Mouse (Mus musculus) liver, adult 2 months (tissue): ENCODE data around the gene Atp4b. TPM values are rescaled to one million over a fixed set of nuclear protein-coding genes. Genes with fewer than 3 reads are reported as not detected.

Experiments
- DNase-seq: peaks from one replicate; pipeline ENCODE4 v3.0.0-alpha.2; 2011; ENCODE audit warnings: low read depth, low spot score; ENCODE audit errors: extremely low read depth
- H3K27ac ChIP-seq: fragments of 200-500 bp; replicated peaks from 2 replicates; pipeline ENCODE4 v1.5.1; 2012; ENCODE audit warnings: low read depth, mild to moderate bottlenecking, control low read depth, inconsistent platforms, low read length; ENCODE audit not compliant: insufficient read depth
- H3K27me3 ChIP-seq: fragments of 200-500 bp; 2 replicates; pipeline ENCODE4 v1.6.1; 2012; ENCODE audit warnings: mild to moderate bottlenecking, moderate library complexity, low read length, inconsistent platforms; ENCODE audit not compliant: control insufficient read depth, insufficient read depth
- H3K36me3 ChIP-seq: fragments of 200-500 bp; 2 replicates; pipeline ENCODE4 v1.6.1; 2012; ENCODE audit warnings: low read length, inconsistent platforms; ENCODE audit not compliant: control insufficient read depth, insufficient read depth
- H3K4me1 ChIP-seq: fragments of 200-500 bp; 2 replicates; pipeline ENCODE4 v1.6.1; 2011; ENCODE audit warnings: low read length; ENCODE audit not compliant: control insufficient read depth, insufficient read depth
- H3K4me3 ChIP-seq: fragments of 200-500 bp; 2 replicates; pipeline ENCODE4 v1.5.1; 2011; ENCODE audit warnings: low read depth, mild to moderate bottlenecking, control low read depth, low read length, moderate library complexity; ENCODE audit not compliant: insufficient read depth
- H3K79me2 ChIP-seq: fragments of 200-500 bp; 2 replicates; pipeline ENCODE4 v1.6.1; 2012; ENCODE audit warnings: inconsistent platforms, mild to moderate bottlenecking, low read length, moderate library complexity; ENCODE audit not compliant: control insufficient read depth, insufficient read depth
- H3K9ac ChIP-seq: fragments of 200-500 bp; 2 replicates; pipeline ENCODE4 v1.6.1; 2012; ENCODE audit warnings: low read depth, mild to moderate bottlenecking, control low read depth, inconsistent platforms, low read length
- CTCF ChIP-seq: fragments of 200-500 bp; IDR thresholded peaks from 2 replicates; pipeline ENCODE4 v1.5.1; 2011; ENCODE audit warnings: low read depth, low read length, control low read depth
- POLR2A ChIP-seq: fragments of 200-500 bp; IDR thresholded peaks from 2 replicates; pipeline ENCODE4 v1.6.1; 2011; ENCODE audit warnings: low read length, control low read depth; ENCODE audit not compliant: insufficient read depth; ENCODE audit errors: extremely low read depth
- WGBS: fragments of 180-500 bp; shearing (Covaris S2); methylation state at CpG from one replicate; pipeline ENCODE4 v1.1.7; 2018; 5-methylcytosine and 5-hydroxymethylcytosine counted together
- polyA plus RNA-seq: library from polyadenylated mRNA; depleted of rRNA; stranded (reverse); fragments of >200 nt; gene quantifications from 2 replicates; pipeline ENCODE4 v1.2.3, GENCODE M21; 2012
- total RNA-seq: library from RNA; depleted of rRNA; stranded (reverse); fragments of >200 nt; gene quantifications from 2 replicates; pipeline ENCODE4 v1.2.3, GENCODE M21; 2014

The Atp4b gene
- total and polyA plus RNA-seq, 2 experiments: not detected

DNA sequence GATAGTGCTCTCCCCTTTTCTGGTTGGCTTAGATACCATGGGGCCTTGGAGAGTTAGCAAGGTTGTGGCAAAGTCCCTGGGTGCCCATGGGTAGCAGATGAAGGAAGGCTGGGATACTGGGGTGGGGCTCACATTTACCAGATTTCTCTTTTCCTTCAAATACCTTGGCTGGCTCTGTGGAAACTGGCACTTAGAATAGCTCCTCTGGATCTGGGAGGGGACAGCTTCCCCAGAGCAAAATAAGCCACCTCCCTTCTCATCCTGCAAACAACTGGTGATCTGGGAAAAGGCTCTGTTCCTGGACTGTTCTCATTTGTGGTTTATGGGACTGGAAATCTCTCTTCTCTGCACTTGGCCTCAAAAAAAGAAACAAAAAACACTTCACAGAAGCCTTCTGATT lies 34.2 kb upstream of the Atp4b start:
- H3K79me2 ChIP-seq: no peaks in the 10 kb centered on the region

DNA sequence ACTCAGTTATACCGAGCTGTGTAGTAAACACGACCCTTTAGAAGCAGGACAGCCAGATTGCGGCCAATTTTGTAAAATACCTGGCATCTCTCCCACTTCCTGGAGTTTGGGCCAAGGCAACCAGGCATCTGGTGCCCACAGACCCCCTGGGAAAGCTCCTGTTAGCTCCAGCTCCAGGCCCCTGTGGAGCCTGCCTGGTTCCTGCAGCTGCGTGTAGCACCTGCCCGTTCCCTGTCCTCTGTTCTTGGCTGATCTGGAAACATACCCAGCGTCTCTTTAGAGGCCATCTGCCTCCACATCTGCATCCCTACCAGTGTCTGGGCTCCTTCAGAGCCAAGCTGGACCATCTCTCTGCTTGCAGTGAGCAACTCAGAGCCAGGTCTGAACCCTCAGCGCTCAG lies 33.8 kb upstream of the Atp4b start:
- Histone ChIP-seq H3K79me2 (no peaks in the 10 kb centered on the region), H3K36me3 (no peaks in the 10 kb centered on the region), H3K4me3 (no peak overlapping the region), H3K9ac (no peak overlapping the region), H3K27ac (no peak overlapping the region), H3K27me3 (no peaks in the 10 kb centered on the region), H3K4me1 (no peaks in the 10 kb centered on the region)
- DNase-seq: no peak
- 69% methylated on average over 7 of the region's 7 CpGs for WGBS
- no peak for TF ChIP-seq POLR2A

More for the DNA sequence above, 34.2 kb upstream of the Atp4b start:
- H3K27ac ChIP-seq: no peak overlapping the region
- H3K4me3 ChIP-seq: no peak overlapping the region
- H3K27me3 ChIP-seq: peaks cover 3% of the 10 kb centered on the region; the same call in 1 of the 2 replicates
- H3K36me3 ChIP-seq: no peaks in the 10 kb centered on the region
- TF ChIP-seq CTCF: no peak
- no peak for TF ChIP-seq POLR2A
- no peak for DNase-seq
- H3K4me1 ChIP-seq: no peaks in the 10 kb centered on the region
- H3K9ac ChIP-seq: no peak overlapping the region

DNA sequence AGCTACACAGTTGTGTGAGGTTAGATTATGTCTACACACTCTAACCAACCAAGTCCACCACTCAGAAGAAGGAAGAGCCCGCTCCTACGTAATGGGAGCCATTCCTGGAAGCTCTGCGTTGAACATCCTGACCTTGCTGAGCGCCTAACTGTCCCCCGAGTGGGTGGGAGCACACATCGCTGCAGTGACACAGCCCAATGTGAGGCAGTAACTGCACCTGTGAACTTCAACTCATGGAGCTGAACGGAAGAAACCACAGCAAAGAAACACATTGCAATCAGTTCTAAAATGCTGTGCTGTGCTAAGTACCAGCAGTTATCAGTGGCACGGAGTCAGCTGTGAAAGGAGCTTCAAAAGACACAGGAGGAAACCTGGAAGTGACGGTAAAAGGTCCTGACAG lies 31.5 kb upstream of the Atp4b start:
- no peak for DNase-seq
- no peaks in the 10 kb centered on the region for H3K36me3 ChIP-seq
- no peak overlapping the region for H3K9ac ChIP-seq
- 78% methylated on average over 9 of the region's 9 CpGs for WGBS
- H3K79me2 ChIP-seq: no peaks in the 10 kb centered on the region
- H3K4me1 ChIP-seq: no peaks in the 10 kb centered on the region
- no peak overlapping the region for H3K27ac ChIP-seq
- TF ChIP-seq CTCF (no peak), POLR2A (no peak)
- no peak overlapping the region for H3K4me3 ChIP-seq
- no peaks in the 10 kb centered on the region for H3K27me3 ChIP-seq

DNA sequence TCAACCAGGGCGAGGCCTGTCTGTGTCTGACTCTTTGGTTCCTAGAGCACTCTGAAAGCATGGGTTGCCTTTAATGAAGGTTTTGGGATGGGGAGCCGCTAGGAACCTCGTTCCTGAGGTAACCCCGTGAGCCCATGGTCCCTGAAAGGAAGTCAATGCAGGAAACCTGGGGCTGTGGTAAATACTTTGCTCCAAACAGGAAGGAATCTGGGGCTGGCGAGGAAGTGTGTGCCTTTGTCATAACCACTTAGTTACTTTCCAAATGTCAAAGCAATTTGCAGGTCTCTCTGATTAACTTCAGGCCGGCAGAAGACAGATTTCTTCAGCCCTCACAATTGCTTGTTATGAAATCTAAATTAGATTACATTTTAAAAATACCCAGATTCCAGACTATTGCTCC lies 30.7 kb upstream of the Atp4b start:
- no peaks in the 10 kb centered on the region for H3K79me2 ChIP-seq
- H3K4me3 ChIP-seq: no peak overlapping the region
- no peaks in the 10 kb centered on the region for H3K4me1 ChIP-seq
- H3K9ac ChIP-seq: no peak overlapping the region
- no peak for TF ChIP-seq CTCF
- no peaks in the 10 kb centered on the region for H3K27me3 ChIP-seq
- no peaks in the 10 kb centered on the region for H3K36me3 ChIP-seq
- WGBS: 71% methylated on average over 6 of the region's 6 CpGs
- DNase-seq: no peak
- no peak overlapping the region for H3K27ac ChIP-seq

DNA sequence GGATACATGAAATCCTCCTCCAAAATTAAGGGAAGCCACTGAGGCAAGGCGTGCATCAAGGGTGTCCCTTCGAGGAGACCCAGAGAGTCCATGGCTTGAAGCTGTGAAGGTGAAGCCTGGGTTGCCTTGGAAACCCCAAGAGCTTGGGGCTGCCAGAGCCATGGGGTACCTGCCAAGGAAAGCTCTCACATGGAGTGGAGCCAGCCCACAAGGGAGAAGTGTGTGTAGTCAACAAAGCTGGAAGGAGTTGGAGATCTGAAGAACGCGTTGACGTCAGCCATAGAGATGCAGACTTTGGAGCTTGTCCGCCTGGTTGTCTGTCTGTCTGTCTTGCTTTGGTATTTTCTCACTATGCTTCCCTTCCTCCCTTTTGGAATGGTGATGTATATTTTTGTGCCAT lies 24.3 kb upstream of the Atp4b start:
- H3K79me2 ChIP-seq: no peaks in the 10 kb centered on the region
- H3K9ac ChIP-seq: no peak overlapping the region
- no peak for DNase-seq
- no peak overlapping the region for H3K4me3 ChIP-seq
- no peaks in the 10 kb centered on the region for H3K36me3 ChIP-seq
- H3K27me3 ChIP-seq: no peaks in the 10 kb centered on the region
- H3K27ac ChIP-seq: no peak overlapping the region
- 91% methylated on average over 6 of the region's 6 CpGs for WGBS
- H3K4me1 ChIP-seq: peaks cover 4% of the 10 kb centered on the region; the same call in 1 of the 2 replicates
- TF ChIP-seq CTCF (no peak), POLR2A (no peak)

DNA sequence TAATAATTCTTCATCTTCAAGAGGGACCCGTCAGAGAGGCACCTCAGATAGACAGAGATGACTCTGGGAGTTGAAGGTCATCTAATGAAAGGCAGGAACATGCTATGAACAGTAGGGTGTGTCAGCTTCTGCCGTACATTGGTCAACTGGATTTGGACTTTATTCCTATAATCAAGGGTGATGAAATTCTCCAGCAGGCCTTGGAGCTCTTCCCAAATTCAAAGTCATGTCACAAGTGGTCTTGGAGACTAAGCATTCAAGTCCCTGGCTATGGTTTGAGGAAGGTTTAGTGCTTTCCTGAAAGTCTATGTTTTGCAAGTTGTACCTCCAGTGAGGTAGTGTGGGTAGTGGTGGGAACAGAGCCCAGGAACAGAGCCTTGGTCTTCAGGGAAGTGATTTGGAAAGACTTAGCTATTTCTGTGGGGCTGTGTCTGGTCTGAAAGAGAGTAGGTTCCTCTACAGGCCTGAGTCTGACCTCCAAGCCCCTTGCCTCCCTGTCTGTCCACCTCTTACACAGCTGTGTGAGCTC lies 22.6 kb upstream of the Atp4b start:
- Histone ChIP-seq H3K9ac (no peak overlapping the region), H3K36me3 (no peaks in the 10 kb centered on the region), H3K79me2 (no peaks in the 10 kb centered on the region), H3K4me3 (no peak overlapping the region), H3K27me3 (no peaks in the 10 kb centered on the region), H3K4me1 (peaks cover 4% of the 10 kb centered on the region; the same call in 1 of the 2 replicates), H3K27ac (no peak overlapping the region)
- peak; percentile 68 for DNase-seq
- TF ChIP-seq CTCF (no peak), POLR2A (no peak)
- WGBS: 19% methylated on average over 2 of the region's 2 CpGs
